Mouse (Mus musculus): ENCODE measurements around the gene Fsip1. TPM values are rescaled to one million over a fixed set of nuclear protein-coding genes. Genes with fewer than 3 reads are reported as not detected.

Gene Fsip1
- polyA plus RNA-seq, 1 experiment from 2014 or later = 3.4 TPM

- Histone ChIP-seq H3K4me2 (ENCODE audit: low read depth, low read length) (no peak overlapping the region), H3K4me3 (ENCODE audit: low read depth, low read length) (no peak overlapping the region), H3K27ac (ENCODE audit: low read depth, low read length) (no peak overlapping the region), H3K4me1 (ENCODE audit: control insufficient read depth, insufficient read depth, low read length) (no peaks in the 10 kb centered on the region), H3K27me3 (ENCODE audit: control insufficient read depth, insufficient read depth, low read length) (no peaks in the 10 kb centered on the region), H3K9me3 (ENCODE audit: control insufficient read depth, low read length) (no peaks in the 10 kb centered on the region), H3K36me3 (ENCODE audit: control insufficient read depth, insufficient read depth, low read length) (no peaks in the 10 kb centered on the region), H3K9ac (replicated peaks; ENCODE audit: low read depth, low read length) (no peak overlapping the region)
- ATAC-seq (ENCODE audit: low read depth) = no peak
- WGBS = 79% methylated on average over 5 of the region's 5 CpGs
Measured at GRCm38 (mm10) chr2:118127516-118128288, 129.1 kb downstream of the Fsip1 start.

DNA sequence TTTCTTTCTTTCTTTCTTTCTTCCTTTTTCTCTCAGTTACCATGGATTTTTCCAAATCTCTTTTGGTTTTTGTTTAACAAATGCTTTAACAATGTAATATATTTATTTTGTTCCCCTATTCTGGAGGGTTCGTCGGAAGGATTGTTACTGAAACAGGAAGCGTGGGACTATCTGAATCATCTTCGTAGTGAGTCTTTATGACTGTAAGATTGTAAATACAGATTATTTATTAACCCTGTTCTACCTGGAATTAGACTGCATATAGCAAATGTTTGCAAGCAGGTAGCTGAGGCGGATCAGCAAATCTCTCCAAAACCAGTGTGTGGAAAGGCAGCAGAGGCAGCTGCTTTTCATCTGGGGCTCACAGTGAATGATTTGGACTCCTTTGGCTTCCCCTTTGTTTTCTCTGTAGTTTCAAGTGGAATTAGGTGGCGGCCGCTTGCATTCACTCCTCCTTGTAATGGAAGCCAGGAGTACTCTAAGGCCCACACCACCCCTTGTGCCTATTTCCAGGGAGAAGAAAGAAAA lies 130.8 kb downstream of the Fsip1 start:
- Histone ChIP-seq H3K36me3 (ENCODE audit: control insufficient read depth, insufficient read depth, low read length) (no peaks in the 10 kb centered on the region), H3K4me1 (ENCODE audit: control insufficient read depth, insufficient read depth, low read length) (no peaks in the 10 kb centered on the region), H3K4me3 (ENCODE audit: low read depth, low read length) (no peak overlapping the region), H3K9me3 (ENCODE audit: control insufficient read depth, low read length) (no peaks in the 10 kb centered on the region), H3K9ac (replicated peaks; ENCODE audit: low read depth, low read length) (no peak overlapping the region), H3K27me3 (ENCODE audit: control insufficient read depth, insufficient read depth, low read length) (no peaks in the 10 kb centered on the region), H3K27ac (ENCODE audit: low read depth, low read length) (no peak overlapping the region), H3K4me2 (ENCODE audit: low read depth, low read length) (no peak overlapping the region)
- WGBS = 57% methylated on average over 7 of the region's 7 CpGs
- ATAC-seq (ENCODE audit: low read depth) = no peak

DNA sequence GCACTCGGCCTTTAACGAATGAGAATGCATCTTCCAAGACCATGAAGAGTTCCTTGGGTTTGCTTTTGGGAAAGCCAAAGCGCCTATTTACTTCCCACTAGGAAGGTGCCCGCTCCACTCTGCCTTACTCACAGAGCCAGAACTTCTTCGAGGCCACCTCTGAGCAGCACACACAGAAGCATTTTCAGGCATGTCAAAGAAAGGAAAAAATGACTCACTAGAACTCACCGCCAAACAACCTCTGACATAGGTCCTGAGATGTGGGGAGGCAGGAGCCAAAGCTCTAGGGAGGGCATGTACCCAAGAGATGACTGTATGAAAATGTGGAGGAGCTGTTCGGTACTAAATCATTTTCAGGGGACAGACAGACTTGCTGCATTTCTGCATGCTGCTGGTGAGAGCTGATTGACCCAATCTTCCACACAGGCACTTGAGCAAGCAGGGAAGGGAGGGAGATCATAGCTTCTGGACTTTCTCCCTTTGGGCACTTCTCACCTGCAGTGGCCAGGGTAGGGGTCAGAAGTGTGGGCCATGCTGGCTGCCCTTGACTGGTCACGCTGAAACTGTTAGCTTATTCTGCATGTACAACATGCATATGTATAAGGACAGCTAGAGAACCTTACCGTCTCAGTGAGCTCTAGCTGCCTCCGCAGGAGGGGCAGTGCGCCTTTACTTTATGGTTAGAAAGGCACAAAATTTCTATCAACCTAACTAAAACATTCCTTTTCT lies 131.4 kb downstream of the Fsip1 start:
- Histone ChIP-seq H3K27ac (ENCODE audit: low read depth, low read length) (no peak overlapping the region), H3K27me3 (ENCODE audit: control insufficient read depth, insufficient read depth, low read length) (no peaks in the 10 kb centered on the region), H3K36me3 (ENCODE audit: control insufficient read depth, insufficient read depth, low read length) (no peaks in the 10 kb centered on the region), H3K4me1 (ENCODE audit: control insufficient read depth, insufficient read depth, low read length) (no peaks in the 10 kb centered on the region), H3K4me3 (ENCODE audit: low read depth, low read length) (no peak overlapping the region), H3K9ac (replicated peaks; ENCODE audit: low read depth, low read length) (no peak overlapping the region), H3K4me2 (ENCODE audit: low read depth, low read length) (no peak overlapping the region), H3K9me3 (ENCODE audit: control insufficient read depth, low read length) (no peaks in the 10 kb centered on the region)
- 75% methylated on average over 11 of the region's 11 CpGs for WGBS
- no peak for ATAC-seq (ENCODE audit: low read depth)

- WGBS = 90% methylated on average over 7 of the region's 7 CpGs
- Histone ChIP-seq H3K4me2 (ENCODE audit: low read depth, low read length) (no peak overlapping the region), H3K27ac (ENCODE audit: low read depth, low read length) (no peak overlapping the region), H3K9ac (replicated peaks; ENCODE audit: low read depth, low read length) (no peak overlapping the region), H3K9me3 (ENCODE audit: control insufficient read depth, low read length) (no peaks in the 10 kb centered on the region), H3K4me3 (ENCODE audit: low read depth, low read length) (no peak overlapping the region), H3K27me3 (ENCODE audit: control insufficient read depth, insufficient read depth, low read length) (no peaks in the 10 kb centered on the region), H3K36me3 (ENCODE audit: control insufficient read depth, insufficient read depth, low read length) (no peaks in the 10 kb centered on the region), H3K4me1 (ENCODE audit: control insufficient read depth, insufficient read depth, low read length) (no peaks in the 10 kb centered on the region)
- no peak for ATAC-seq (ENCODE audit: low read depth)
Measured at GRCm38 (mm10) chr2:118124437-118124836, 132.3 kb downstream of the Fsip1 start.

GRCm38 (mm10) chr2:118123743-118124142 lies 133.0 kb downstream of the Fsip1 start:
- H3K4me2 ChIP-seq (ENCODE audit: low read depth, low read length) = no peak overlapping the region
- 82% methylated on average over 9 of the region's 9 CpGs for WGBS
- no peaks in the 10 kb centered on the region for H3K9me3 ChIP-seq (ENCODE audit: control insufficient read depth, low read length)
- H3K27ac ChIP-seq (ENCODE audit: low read depth, low read length) = no peak overlapping the region
- H3K4me3 ChIP-seq (ENCODE audit: low read depth, low read length) = no peak overlapping the region
- no peaks in the 10 kb centered on the region for H3K36me3 ChIP-seq (ENCODE audit: control insufficient read depth, insufficient read depth, low read length)
- H3K9ac ChIP-seq (replicated peaks; ENCODE audit: low read depth, low read length) = no peak overlapping the region
- no peaks in the 10 kb centered on the region for H3K27me3 ChIP-seq (ENCODE audit: control insufficient read depth, insufficient read depth, low read length)
- no peak for ATAC-seq (ENCODE audit: low read depth)
- no peaks in the 10 kb centered on the region for H3K4me1 ChIP-seq (ENCODE audit: control insufficient read depth, insufficient read depth, low read length)

GRCm38 (mm10) chr2:118122291-118122690 lies 134.5 kb downstream of the Fsip1 start:
- Histone ChIP-seq H3K27ac (ENCODE audit: low read depth, low read length) (no peak overlapping the region), H3K27me3 (ENCODE audit: control insufficient read depth, insufficient read depth, low read length) (no peaks in the 10 kb centered on the region), H3K36me3 (ENCODE audit: control insufficient read depth, insufficient read depth, low read length) (no peaks in the 10 kb centered on the region), H3K4me1 (ENCODE audit: control insufficient read depth, insufficient read depth, low read length) (no peaks in the 10 kb centered on the region), H3K9me3 (ENCODE audit: control insufficient read depth, low read length) (no peaks in the 10 kb centered on the region), H3K4me3 (ENCODE audit: low read depth, low read length) (no peak overlapping the region), H3K9ac (replicated peaks; ENCODE audit: low read depth, low read length) (no peak overlapping the region), H3K4me2 (ENCODE audit: low read depth, low read length) (no peak overlapping the region)
- WGBS = 94% methylated on average over 6 of the region's 6 CpGs
- ATAC-seq (ENCODE audit: low read depth) = no peak

DNA sequence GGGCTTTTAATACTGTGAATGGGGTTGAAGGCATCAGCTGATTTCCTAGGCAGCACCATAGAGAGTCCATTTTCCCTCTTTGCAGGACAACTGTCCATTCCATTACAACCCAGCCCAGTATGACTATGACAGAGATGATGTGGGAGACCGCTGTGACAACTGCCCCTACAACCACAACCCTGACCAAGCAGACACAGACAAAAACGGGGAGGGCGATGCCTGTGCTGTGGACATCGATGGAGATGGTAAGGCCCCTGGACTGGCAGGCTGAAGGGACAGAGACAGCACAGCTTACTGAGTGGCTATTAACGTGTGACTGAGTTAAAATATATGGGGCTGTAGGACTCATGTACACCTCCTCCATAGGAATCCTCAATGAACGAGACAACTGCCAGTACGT lies 136.0 kb downstream of the Fsip1 start:
- no peak for ATAC-seq (ENCODE audit: low read depth)
- WGBS = 93% methylated on average over 7 of the region's 7 CpGs
- no peak overlapping the region for H3K9ac ChIP-seq (replicated peaks; ENCODE audit: low read depth, low read length)

DNA sequence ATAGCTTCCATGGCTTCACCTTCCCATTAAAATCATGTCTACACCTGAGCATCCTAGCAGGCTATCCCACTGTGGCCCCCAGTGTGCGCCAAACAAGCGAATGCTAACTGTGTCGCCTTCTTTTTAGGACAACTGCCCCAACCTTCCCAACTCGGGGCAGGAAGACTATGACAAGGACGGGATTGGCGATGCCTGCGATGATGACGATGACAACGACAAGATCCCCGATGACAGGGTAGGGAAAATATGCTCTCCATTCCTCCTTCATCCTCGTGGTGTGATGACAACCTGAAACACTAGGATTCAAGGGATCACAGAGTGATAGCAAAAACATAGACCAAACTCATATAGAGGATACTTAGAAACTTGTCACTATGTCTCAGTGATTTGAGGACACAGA lies 136.7 kb downstream of the Fsip1 start:
- WGBS = 95% methylated on average over 11 of the region's 11 CpGs
- Histone ChIP-seq H3K4me1 (ENCODE audit: control insufficient read depth, insufficient read depth, low read length) (peaks cover 13% of the 10 kb centered on the region; the same call in 1 of the 2 replicates), H3K36me3 (ENCODE audit: control insufficient read depth, insufficient read depth, low read length) (no peaks in the 10 kb centered on the region), H3K27ac (ENCODE audit: low read depth, low read length) (no peak overlapping the region), H3K4me3 (ENCODE audit: low read depth, low read length) (no peak overlapping the region), H3K4me2 (ENCODE audit: low read depth, low read length) (no peak overlapping the region), H3K27me3 (ENCODE audit: control insufficient read depth, insufficient read depth, low read length) (no peaks in the 10 kb centered on the region), H3K9me3 (ENCODE audit: control insufficient read depth, low read length) (no peaks in the 10 kb centered on the region), H3K9ac (replicated peaks; ENCODE audit: low read depth, low read length) (no peak overlapping the region)
- ATAC-seq (ENCODE audit: low read depth) = no peak

More for the DNA sequence above, 136.0 kb downstream of the Fsip1 start:
- no peak overlapping the region for H3K4me3 ChIP-seq (ENCODE audit: low read depth, low read length)
- H3K27ac ChIP-seq (ENCODE audit: low read depth, low read length) = no peak overlapping the region
- no peak overlapping the region for H3K4me2 ChIP-seq (ENCODE audit: low read depth, low read length)
- peaks cover 8% of the 10 kb centered on the region; the same call in 1 of the 2 replicates for H3K4me1 ChIP-seq (ENCODE audit: control insufficient read depth, insufficient read depth, low read length)
- no peaks in the 10 kb centered on the region for H3K9me3 ChIP-seq (ENCODE audit: control insufficient read depth, low read length)
- no peaks in the 10 kb centered on the region for H3K27me3 ChIP-seq (ENCODE audit: control insufficient read depth, insufficient read depth, low read length)
- H3K36me3 ChIP-seq (ENCODE audit: control insufficient read depth, insufficient read depth, low read length) = no peaks in the 10 kb centered on the region

- no peak for ATAC-seq (ENCODE audit: low read depth)
- peaks cover 13% of the 10 kb centered on the region; the same call in 1 of the 2 replicates for H3K4me1 ChIP-seq (ENCODE audit: control insufficient read depth, insufficient read depth, low read length)
- WGBS = 97% methylated on average over 12 of the region's 12 CpGs
Measured at GRCm38 (mm10) chr2:118119684-118120083, 137.1 kb downstream of the Fsip1 start.

More at GRCm38 (mm10) chr2:118119684-118120083, 137.1 kb downstream of the Fsip1 start:
- Histone ChIP-seq H3K36me3 (ENCODE audit: control insufficient read depth, insufficient read depth, low read length) (no peaks in the 10 kb centered on the region), H3K4me2 (ENCODE audit: low read depth, low read length) (no peak overlapping the region), H3K27me3 (ENCODE audit: control insufficient read depth, insufficient read depth, low read length) (no peaks in the 10 kb centered on the region), H3K4me3 (ENCODE audit: low read depth, low read length) (no peak overlapping the region), H3K27ac (ENCODE audit: low read depth, low read length) (no peak overlapping the region), H3K9ac (replicated peaks; ENCODE audit: low read depth, low read length) (no peak overlapping the region), H3K9me3 (ENCODE audit: control insufficient read depth, low read length) (no peaks in the 10 kb centered on the region)

All from neural tube, embryonic 14.5 days (tissue).